ENCODE assay signal across 9 mouse cellular contexts in genomic region chr16:18705028-18705648, GRCm38 (mm10).
DNase-seq lines count a peak whose midpoint lies in the region; ATAC-seq and TF ChIP-seq lines count a peak whose summit lies in the region.
"Had no signal": no experiment of that assay in that cellular context is flagged by ENCODE, and none has a peak within 500 bp of the region (broad histone marks: within the 10 kb centered on the region; RNA-seq: fewer than 3 reads in every experiment).

No protein-coding gene starts in this region.

- H3K4me1 ChIP-seq in midbrain, postnatal 0 days (ENCODE audit: insufficient read depth, low read length): no peaks in the 10 kb centered on the region
- peaks cover 14% of the 10 kb centered on the region for H3K4me1 ChIP-seq in midbrain, embryonic 10.5 days
- H3K4me1 ChIP-seq in kidney, embryonic 16.5 days (ENCODE audit: insufficient read depth, low read length): peaks cover 16% of the 10 kb centered on the region

- H3K9ac ChIP-seq in midbrain, postnatal 0 days (replicated peaks; ENCODE audit: low read length, poor library complexity, severe bottlenecking): no peak overlapping the region
- H3K9ac ChIP-seq in kidney, embryonic 16.5 days (replicated peaks; ENCODE audit: low read length): no peak overlapping the region
- H3K9ac ChIP-seq: limb, embryonic 15.5 days had no signal

- no peaks in the 10 kb centered on the region for H3K9me3 ChIP-seq in midbrain, postnatal 0 days (ENCODE audit: low read length)
- no peaks in the 10 kb centered on the region for H3K9me3 ChIP-seq in midbrain, embryonic 10.5 days (replicated peaks)
- no peaks in the 10 kb centered on the region for H3K9me3 ChIP-seq in kidney, embryonic 16.5 days (ENCODE audit: low read length)
- H3K9me3 ChIP-seq: limb, embryonic 15.5 days had no signal

- no peaks in the 10 kb centered on the region for H3K36me3 ChIP-seq in midbrain, postnatal 0 days (ENCODE audit: insufficient read depth, low read length)
- H3K36me3 ChIP-seq in midbrain, embryonic 10.5 days: no peaks in the 10 kb centered on the region
- H3K36me3 ChIP-seq in kidney, embryonic 16.5 days (ENCODE audit: insufficient read depth, low read length): no peaks in the 10 kb centered on the region
- H3K36me3 ChIP-seq: limb, embryonic 15.5 days had no signal

- DNase-seq in midbrain, postnatal 0 days (ENCODE audit: low spot score): no peak
- no peak for DNase-seq in midbrain, embryonic 10.5 days (ENCODE audit: low spot score)
- DNase-seq in heart, adult 9 months (ENCODE audit: low spot score in 2 of 2): peak; percentile 78 to 79
- DNase-seq in skeletal muscle tissue, adult 2 months (ENCODE audit: low read depth, low spot score): peak; percentile 60
- no peak for DNase-seq in natural killer cell, adult 2 months (ENCODE audit: low spot score in 2 of 2)
- no peak for DNase-seq in left cerebral cortex, adult 18-20 months (ENCODE audit: low spot score in 2 of 2)
- DNase-seq in urinary bladder, postnatal 4 days (ENCODE audit: low spot score in 2 of 2): no peak

- ATAC-seq in midbrain, postnatal 0 days (ENCODE audit: low FRiP score): 0 out of 2 replicates have a peak, but pooled peaks have one; percentile 47
- ATAC-seq in kidney, embryonic 16.5 days (ENCODE audit: low FRiP score, low TSS enrichment): peak; percentile 81

- H3K27ac ChIP-seq in midbrain, postnatal 0 days (ENCODE audit: low read depth, low read length): no peak overlapping the region
- H3K27ac ChIP-seq in midbrain, embryonic 10.5 days (replicated peaks): no peak overlapping the region
- H3K27ac ChIP-seq in kidney, embryonic 16.5 days (ENCODE audit: low read length): no peak overlapping the region
- H3K27ac ChIP-seq: limb, embryonic 15.5 days had no signal

- no peak for TF ChIP-seq CTCF in midbrain, postnatal 0 days (IDR thresholded peaks at IDR 0.05)

- H3K27me3 ChIP-seq in midbrain, postnatal 0 days (ENCODE audit: insufficient read depth, low read length): no peaks in the 10 kb centered on the region
- H3K27me3 ChIP-seq in midbrain, embryonic 10.5 days (ENCODE audit: low read depth, poor library complexity, severe bottlenecking): 0 out of 2 replicates have a peak, but pooled peaks cover 5% of the 10 kb centered on the region
- no peaks in the 10 kb centered on the region for H3K27me3 ChIP-seq in kidney, embryonic 16.5 days (ENCODE audit: insufficient read depth, low read length)
- H3K27me3 ChIP-seq: limb, embryonic 15.5 days had no signal

- H3K4me2 ChIP-seq in midbrain, postnatal 0 days (ENCODE audit: low read depth, low read length, poor library complexity, severe bottlenecking): no peak overlapping the region
- H3K4me2 ChIP-seq in kidney, embryonic 16.5 days (replicated peaks; ENCODE audit: low read depth, low read length): 0 out of 2 replicates have a peak overlapping the region, but pooled peaks have one; percentile 1
- H3K4me2 ChIP-seq: limb, embryonic 15.5 days had no signal

- 68% methylated on average over 9 of the region's 9 CpGs for WGBS in midbrain, postnatal 0 days
- WGBS in midbrain, embryonic 10.5 days: 87% methylated on average over 9 of the region's 9 CpGs
- WGBS in kidney, embryonic 16.5 days: 33% methylated on average over 9 of the region's 9 CpGs

- H3K4me3 ChIP-seq in midbrain, postnatal 0 days (ENCODE audit: low read depth, low read length): no peak overlapping the region
- H3K4me3 ChIP-seq in midbrain, embryonic 10.5 days: no peak overlapping the region
- H3K4me3 ChIP-seq in kidney, embryonic 16.5 days (ENCODE audit: low read length): no peak overlapping the region
- H3K4me3 ChIP-seq: limb, embryonic 15.5 days had no signal

Comparison
In these comparisons a context has a peak if more than half of its experiments do, and no peak if none do; other contexts are left out.
1. DNase-seq: peak in heart, adult 9 months (2 of 2) and skeletal muscle tissue, adult 2 months (single experiment); none in midbrain, postnatal 0 days (single experiment), midbrain, embryonic 10.5 days (single experiment), natural killer cell, adult 2 months (0 of 2), left cerebral cortex, adult 18-20 months (0 of 2) and urinary bladder, postnatal 4 days (0 of 2).